9 mouse cellular contexts compared by ENCODE assay signal in genomic region chr7:140047811-140048311, GRCm38 (mm10). TPM values are rescaled to one million over a fixed set of nuclear protein-coding genes. Genes with fewer than 3 reads are reported as not detected.
DNase-seq lines count a peak whose midpoint lies in the region; ATAC-seq lines count a peak whose summit lies in the region.
"Had no signal": no experiment of that assay in that cellular context is flagged by ENCODE, and none has a peak within 500 bp of the region (broad histone marks: within the 10 kb centered on the region; RNA-seq: fewer than 3 reads in every experiment).

No protein-coding gene starts in this region.

- DNase-seq in heart, adult 8-10 months (ENCODE audit: low spot score) = no peak
- DNase-seq in ZHBTc4 (ENCODE audit: low read depth, low spot score) = peak; percentile 72
- no peak for DNase-seq in urinary bladder, postnatal 36 days (ENCODE audit: low spot score in 2 of 2)

- H3K9me3 ChIP-seq in heart, embryonic 13.5 days = no peaks in the 10 kb centered on the region
- H3K9me3 ChIP-seq in forebrain, embryonic 15.5 days = no peaks in the 10 kb centered on the region
- H3K9me3 ChIP-seq in limb, embryonic 12.5 days = no peaks in the 10 kb centered on the region
- no peaks in the 10 kb centered on the region for H3K9me3 ChIP-seq in neural tube, embryonic 12.5 days

- H3K4me2 ChIP-seq in heart, embryonic 13.5 days = peak overlapping the region; percentile 84
- H3K4me2 ChIP-seq in forebrain, embryonic 15.5 days (replicated peaks) = peak overlapping the region; percentile 69
- H3K4me2 ChIP-seq in limb, embryonic 12.5 days = peak overlapping the region; percentile 59
- H3K4me2 ChIP-seq in neural tube, embryonic 12.5 days (replicated peaks) = peak overlapping the region; percentile 68

- no peak overlapping the region for H3K27ac ChIP-seq in heart, embryonic 13.5 days (replicated peaks)
- H3K27ac ChIP-seq in forebrain, embryonic 15.5 days (replicated peaks) = no peak overlapping the region
- H3K27ac ChIP-seq in limb, embryonic 12.5 days = no peak overlapping the region
- H3K27ac ChIP-seq in neural tube, embryonic 12.5 days = peak overlapping the region; percentile 11; the same call in 1 of the 2 replicates

- H3K36me3 ChIP-seq in heart, embryonic 13.5 days = no peaks in the 10 kb centered on the region
- H3K36me3 ChIP-seq in forebrain, embryonic 15.5 days = no peaks in the 10 kb centered on the region
- no peaks in the 10 kb centered on the region for H3K36me3 ChIP-seq in limb, embryonic 12.5 days
- no peaks in the 10 kb centered on the region for H3K36me3 ChIP-seq in neural tube, embryonic 12.5 days

- peak overlapping the region; percentile 53 for H3K4me3 ChIP-seq in heart, embryonic 13.5 days
- H3K4me3 ChIP-seq in forebrain, embryonic 15.5 days = peak overlapping the region; percentile 42
- peak overlapping the region; percentile 34 for H3K4me3 ChIP-seq in limb, embryonic 12.5 days (replicated peaks)
- peak overlapping the region; percentile 56 for H3K4me3 ChIP-seq in neural tube, embryonic 12.5 days

- peaks cover 97% of the 10 kb centered on the region for H3K27me3 ChIP-seq in heart, embryonic 13.5 days (replicated peaks)
- H3K27me3 ChIP-seq in forebrain, embryonic 15.5 days = peaks cover 87% of the 10 kb centered on the region
- H3K27me3 ChIP-seq in limb, embryonic 12.5 days = peaks cover 88% of the 10 kb centered on the region
- peaks cover 53% of the 10 kb centered on the region for H3K27me3 ChIP-seq in neural tube, embryonic 12.5 days (replicated peaks)

- peaks cover 23% of the 10 kb centered on the region for H3K4me1 ChIP-seq in heart, embryonic 13.5 days
- peaks cover 25% of the 10 kb centered on the region for H3K4me1 ChIP-seq in forebrain, embryonic 15.5 days
- peaks cover 14% of the 10 kb centered on the region; the same call in 1 of the 2 replicates for H3K4me1 ChIP-seq in limb, embryonic 12.5 days (replicated peaks)
- peaks cover 33% of the 10 kb centered on the region for H3K4me1 ChIP-seq in neural tube, embryonic 12.5 days

- no peak for ATAC-seq in heart, embryonic 13.5 days (ENCODE audit: extremely low read depth, insufficient number of reproducible peaks, low FRiP score, low TSS enrichment)
- no peak; the same call in 1 of the 2 replicates for ATAC-seq in forebrain, embryonic 15.5 days (replicated peaks)
- peak; percentile 34; the same call in 1 of the 2 replicates for ATAC-seq in limb, embryonic 12.5 days (ENCODE audit: insufficient number of reproducible peaks, insufficient read depth, low FRiP score, low TSS enrichment, low read depth)
- ATAC-seq in neural tube, embryonic 12.5 days (ENCODE audit: low FRiP score, low read depth) = no peak
- ATAC-seq in erythroid progenitor cell, adult 5-6 weeks (replicated peaks; ENCODE audit: low FRiP score, poor library complexity, severe bottlenecking) = no peak
- ATAC-seq: Patski had no signal

- H3K9ac ChIP-seq in heart, embryonic 13.5 days = 0 out of 2 replicates have a peak overlapping the region, but pooled peaks have one; percentile 26
- no peak overlapping the region for H3K9ac ChIP-seq in forebrain, embryonic 15.5 days (replicated peaks)
- H3K9ac ChIP-seq in limb, embryonic 12.5 days (replicated peaks) = peak overlapping the region; percentile 40; the same call in 1 of the 2 replicates
- peak overlapping the region; percentile 61 for H3K9ac ChIP-seq in neural tube, embryonic 12.5 days

- WGBS in heart, embryonic 13.5 days = under 1% methylated on average over 33 of the region's 33 CpGs
- WGBS in forebrain, embryonic 15.5 days = under 1% methylated on average over 33 of the region's 33 CpGs
- under 1% methylated on average over 33 of the region's 33 CpGs for WGBS in limb, embryonic 12.5 days
- under 1% methylated on average over 33 of the region's 33 CpGs for WGBS in neural tube, embryonic 12.5 days

RNA-seq across cellular contexts. Expression of gene Msx3, which starts 1.0 kb away (rescaled TPM):
- not detected in 2 replicates for polyA plus RNA-seq in heart, embryonic 13.5 days (2015; fragmentation: Nextera tagmentation; extraction: Ambion mirVana)
- not detected for total RNA-seq in heart, adult 8-10 months (2022)
- polyA plus RNA-seq in forebrain, embryonic 15.5 days (2015; fragmentation: Nextera tagmentation; extraction: Ambion mirVana) = 0.73 TPM in 2 replicates
- 0.10 TPM in 1 of 2 replicates, not detected in the other for polyA plus RNA-seq in limb, embryonic 12.5 days (2016; fragmentation: Nextera tagmentation; extraction: Ambion mirVana)
- polyA plus RNA-seq in neural tube, embryonic 12.5 days (2016; fragmentation: Nextera tagmentation; extraction: Ambion mirVana) = 81.6 and 95.9 TPM in 2 replicates
- total RNA-seq in erythroid progenitor cell, adult 5-6 weeks (2015; ENCODE audit: low replicate concordance) = not detected in 2 replicates
- not detected in 2 replicates for total RNA-seq in erythroid progenitor cell, adult 5-6 weeks (2017; ENCODE audit: low replicate concordance)
- polyA plus RNA-seq: Patski had no signal

RNA-seq across cellular contexts. Expression of gene Tubgcp2, which starts 11.4 kb away (rescaled TPM):
- polyA plus RNA-seq in heart, embryonic 13.5 days (2015; fragmentation: Nextera tagmentation; extraction: Ambion mirVana) = 36.4 and 37.0 TPM in 2 replicates
- total RNA-seq in heart, adult 8-10 months (2022) = 10 to 100 TPM; 32.6 to 37.0 (median 34.9) TPM
- polyA plus RNA-seq in forebrain, embryonic 15.5 days (2015; fragmentation: Nextera tagmentation; extraction: Ambion mirVana) = 69.0 and 69.2 TPM in 2 replicates
- polyA plus RNA-seq in limb, embryonic 12.5 days (2016; fragmentation: Nextera tagmentation; extraction: Ambion mirVana) = 82.3 and 82.8 TPM in 2 replicates
- 62.5 and 65.1 TPM in 2 replicates for polyA plus RNA-seq in neural tube, embryonic 12.5 days (2016; fragmentation: Nextera tagmentation; extraction: Ambion mirVana)
- total RNA-seq in erythroid progenitor cell, adult 5-6 weeks (2015; ENCODE audit: low replicate concordance) = 18.0 and 24.1 TPM in 2 replicates
- total RNA-seq in erythroid progenitor cell, adult 5-6 weeks (2017; ENCODE audit: low replicate concordance) = 26.9 and 48.3 TPM in 2 replicates

RNA-seq across cellular contexts. Expression of gene Zfp511, which starts 11.7 kb away (rescaled TPM):
- polyA plus RNA-seq in heart, embryonic 13.5 days (2015; fragmentation: Nextera tagmentation; extraction: Ambion mirVana) = 27.7 and 33.6 TPM in 2 replicates
- total RNA-seq in heart, adult 8-10 months (2022) = 10 to 100 TPM in 2 of 4 experiments, 1 to 10 TPM in 2; 7.7 to 11.8 (median 10.7) TPM
- 55.8 and 56.6 TPM in 2 replicates for polyA plus RNA-seq in forebrain, embryonic 15.5 days (2015; fragmentation: Nextera tagmentation; extraction: Ambion mirVana)
- 41.4 and 43.0 TPM in 2 replicates for polyA plus RNA-seq in limb, embryonic 12.5 days (2016; fragmentation: Nextera tagmentation; extraction: Ambion mirVana)
- 49.2 and 54.8 TPM in 2 replicates for polyA plus RNA-seq in neural tube, embryonic 12.5 days (2016; fragmentation: Nextera tagmentation; extraction: Ambion mirVana)
- total RNA-seq in erythroid progenitor cell, adult 5-6 weeks (2015; ENCODE audit: low replicate concordance) = 12.6 and 33.1 TPM in 2 replicates
- total RNA-seq in erythroid progenitor cell, adult 5-6 weeks (2017; ENCODE audit: low replicate concordance) = 4.0 and 12.8 TPM in 2 replicates

RNA-seq across cellular contexts. Expression of gene Caly, which starts 34.5 kb away (rescaled TPM):
- polyA plus RNA-seq in heart, embryonic 13.5 days (2015; fragmentation: Nextera tagmentation; extraction: Ambion mirVana) = 0.25 and 0.66 TPM in 2 replicates
- total RNA-seq in heart, adult 8-10 months (2022) = under 1 TPM in 3 of 4 experiments, not detected in 1; 0.25 to 0.50 (median 0.30) TPM
- 108 and 117 TPM in 2 replicates for polyA plus RNA-seq in forebrain, embryonic 15.5 days (2015; fragmentation: Nextera tagmentation; extraction: Ambion mirVana)
- polyA plus RNA-seq in limb, embryonic 12.5 days (2016; fragmentation: Nextera tagmentation; extraction: Ambion mirVana) = 1.8 and 2.5 TPM in 2 replicates
- 25.5 and 28.4 TPM in 2 replicates for polyA plus RNA-seq in neural tube, embryonic 12.5 days (2016; fragmentation: Nextera tagmentation; extraction: Ambion mirVana)
- total RNA-seq in erythroid progenitor cell, adult 5-6 weeks (2015; ENCODE audit: low replicate concordance) = not detected in 2 replicates
- total RNA-seq in erythroid progenitor cell, adult 5-6 weeks (2017; ENCODE audit: low replicate concordance) = not detected in 2 replicates
- polyA plus RNA-seq: Patski had no signal

RNA-seq across cellular contexts. Expression of gene Prap1, which starts 45.3 kb away (rescaled TPM):
- polyA plus RNA-seq in heart, embryonic 13.5 days (2015; fragmentation: Nextera tagmentation; extraction: Ambion mirVana) = 0.33 TPM in 1 of 2 replicates, not detected in the other
- total RNA-seq in heart, adult 8-10 months (2022) = not detected
- polyA plus RNA-seq in forebrain, embryonic 15.5 days (2015; fragmentation: Nextera tagmentation; extraction: Ambion mirVana) = not detected in 2 replicates
- polyA plus RNA-seq in limb, embryonic 12.5 days (2016; fragmentation: Nextera tagmentation; extraction: Ambion mirVana) = not detected in 2 replicates
- not detected in 2 replicates for polyA plus RNA-seq in neural tube, embryonic 12.5 days (2016; fragmentation: Nextera tagmentation; extraction: Ambion mirVana)
- total RNA-seq in erythroid progenitor cell, adult 5-6 weeks (2015; ENCODE audit: low replicate concordance) = not detected in 2 replicates
- not detected in 2 replicates for total RNA-seq in erythroid progenitor cell, adult 5-6 weeks (2017; ENCODE audit: low replicate concordance)
- polyA plus RNA-seq: Patski had no signal

Comparison
In these comparisons a context has a peak if more than half of its experiments do, and no peak if none do; other contexts are left out.
1. RNA of gene Msx3, which starts 1.0 kb away (polyA plus RNA-seq): 81.6 to 95.9 TPM in neural tube, embryonic 12.5 days; 0.73 TPM in forebrain, embryonic 15.5 days, 0.10 TPM in limb, embryonic 12.5 days and not detected in heart, embryonic 13.5 days; every median in the first group is over 10 times any median in the second.
2. Peak in every context shown above with its lines, with median percentiles within 50 percentile points of each other: H3K4me2 ChIP-seq and H3K4me3 ChIP-seq.